Mouse (Mus musculus) CD4-positive helper T cell, adult 2 months (primary cell): ENCODE results near the gene Ruvbl1.

Experiments
- DNase-seq: peaks from one replicate; pipeline ENCODE4 v3.0.0-alpha.2; 2012; ENCODE audit warnings: low read depth, missing footprints, low spot score

Ruvbl1 gene

GRCm38 (mm10) chr6:88544644-88545396 lies 79.6 kb downstream of the Ruvbl1 start:
- DNase-seq, result no peak

DNA sequence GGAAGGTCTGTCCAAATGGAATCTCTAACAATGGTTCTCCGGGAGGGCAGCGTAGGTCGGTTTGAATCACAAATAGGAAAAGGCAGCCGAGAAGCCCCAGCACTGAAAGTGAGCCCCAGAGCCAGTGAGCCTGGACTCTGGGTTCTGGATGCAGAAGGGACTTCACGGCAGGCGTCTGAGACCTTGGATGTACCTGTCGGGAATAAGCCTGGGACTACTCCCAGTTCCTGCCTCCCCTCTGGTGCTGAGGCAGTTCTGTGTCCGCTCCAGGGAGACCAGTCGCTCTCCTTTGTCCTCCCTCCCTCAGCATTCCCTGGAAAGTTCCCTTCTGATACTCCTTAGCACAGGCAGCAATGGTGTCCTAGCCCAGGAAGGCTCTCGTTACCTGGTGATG lies 80.2 kb downstream of the Ruvbl1 start:
- DNase-seq, result no peak
